In the genomic region with DNA sequence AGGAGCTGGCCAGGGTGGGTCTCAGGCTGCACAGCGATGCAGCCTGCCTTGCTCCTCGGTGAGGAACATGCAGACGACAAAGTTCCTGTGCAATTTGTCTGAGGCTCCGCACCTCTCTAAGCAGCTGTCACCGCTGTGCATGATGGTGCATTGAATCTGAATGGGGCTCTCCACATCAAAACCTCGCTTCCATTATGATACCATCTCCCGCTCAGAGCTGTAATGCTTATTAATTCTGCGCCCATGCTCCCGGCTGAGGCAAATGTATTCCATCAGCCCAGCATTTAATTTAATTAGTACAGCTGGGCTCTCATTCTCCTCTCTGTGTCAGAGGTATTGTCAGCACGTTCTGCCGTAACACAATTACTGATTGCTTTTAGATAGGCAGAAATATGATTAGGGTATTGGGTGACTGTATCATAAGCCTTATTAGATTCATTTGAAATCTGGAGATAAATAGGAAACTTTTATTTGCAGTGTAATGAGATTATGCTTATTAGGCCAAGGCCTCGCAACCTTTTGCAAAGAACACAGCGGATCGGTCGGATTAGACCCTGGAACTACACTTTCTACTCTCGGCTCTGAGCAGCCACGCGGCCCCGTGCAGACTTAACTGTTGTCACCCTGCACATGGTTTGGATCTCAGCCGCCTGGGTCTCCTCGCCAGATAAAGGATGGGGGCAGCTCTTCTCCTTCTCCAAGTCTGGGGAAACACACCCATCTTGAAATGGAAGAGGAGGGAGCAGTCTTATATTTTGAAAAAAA, we compare ENCODE assay signal across 23 mouse cellular contexts. TPM values are rescaled to one million over a fixed set of nuclear protein-coding genes. Genes with fewer than 3 reads are reported as not detected.
DNase-seq lines count a peak whose midpoint lies in the region; ATAC-seq lines count a peak whose summit lies in the region.
"Had no signal": no experiment of that assay in that cellular context is flagged by ENCODE, and none has a peak within 500 bp of the region (broad histone marks: within the 10 kb centered on the region; RNA-seq: fewer than 3 reads in every experiment).

No protein-coding gene starts in this region.

- 18% methylated on average over 21 of the region's 21 CpGs for WGBS in forebrain, embryonic 11.5 days
- WGBS in hindbrain, embryonic 13.5 days, result 30% methylated on average over 21 of the region's 21 CpGs
- 15% methylated on average over 21 of the region's 21 CpGs for WGBS in midbrain, embryonic 15.5 days
- WGBS in liver, embryonic 12.5 days (ENCODE audit: insufficient replicate concordance), result 75% methylated on average over 21 of the region's 21 CpGs

- H3K9ac ChIP-seq in forebrain, embryonic 11.5 days (ENCODE audit: low read length), result peak overlapping the region; percentile 41
- peak overlapping the region; percentile 59 for H3K9ac ChIP-seq in hindbrain, embryonic 13.5 days
- no peak overlapping the region; the same call in 1 of the 2 replicates for H3K9ac ChIP-seq in midbrain, embryonic 15.5 days
- no peak overlapping the region for H3K9ac ChIP-seq in liver, embryonic 12.5 days
- H3K9ac ChIP-seq: embryonic facial prominence, embryonic 12.5 days; heart, embryonic 12.5 days; lung, embryonic 15.5 days had no signal

- peak; percentile 74 for ATAC-seq in forebrain, embryonic 11.5 days (replicated peaks; ENCODE audit: low FRiP score)
- peak; percentile 63 for ATAC-seq in hindbrain, embryonic 13.5 days (ENCODE audit: low FRiP score)
- ATAC-seq in midbrain, embryonic 15.5 days (replicated peaks), result peak; percentile 59
- no peak for ATAC-seq in liver, embryonic 12.5 days

- no peaks in the 10 kb centered on the region for H3K9me3 ChIP-seq in forebrain, embryonic 11.5 days (ENCODE audit: control insufficient read depth, low read length)
- H3K9me3 ChIP-seq in hindbrain, embryonic 13.5 days, result no peaks in the 10 kb centered on the region
- H3K9me3 ChIP-seq in midbrain, embryonic 15.5 days, result no peaks in the 10 kb centered on the region
- H3K9me3 ChIP-seq in liver, embryonic 12.5 days (replicated peaks), result no peaks in the 10 kb centered on the region
- H3K9me3 ChIP-seq: embryonic facial prominence, embryonic 12.5 days; heart, embryonic 12.5 days; lung, embryonic 15.5 days had no signal

- H3K27ac ChIP-seq in forebrain, embryonic 11.5 days (ENCODE audit: low read depth, low read length), result peak overlapping the region; percentile 80
- peak overlapping the region; percentile 77 for H3K27ac ChIP-seq in hindbrain, embryonic 13.5 days
- peak overlapping the region; percentile 65 for H3K27ac ChIP-seq in midbrain, embryonic 15.5 days
- no peak overlapping the region for H3K27ac ChIP-seq in liver, embryonic 12.5 days
- H3K27ac ChIP-seq: embryonic facial prominence, embryonic 12.5 days; lung, embryonic 15.5 days had no signal

- H3K36me3 ChIP-seq in forebrain, embryonic 11.5 days (ENCODE audit: control insufficient read depth, insufficient read depth, low read length), result no peaks in the 10 kb centered on the region
- H3K36me3 ChIP-seq in hindbrain, embryonic 13.5 days, result no peaks in the 10 kb centered on the region
- no peaks in the 10 kb centered on the region for H3K36me3 ChIP-seq in midbrain, embryonic 15.5 days (replicated peaks)
- no peaks in the 10 kb centered on the region for H3K36me3 ChIP-seq in liver, embryonic 12.5 days
- H3K36me3 ChIP-seq: embryonic facial prominence, embryonic 12.5 days; heart, embryonic 12.5 days; lung, embryonic 15.5 days had no signal

- peaks cover 32% of the 10 kb centered on the region for H3K4me1 ChIP-seq in forebrain, embryonic 11.5 days (replicated peaks; ENCODE audit: control insufficient read depth, insufficient read depth, low read length)
- H3K4me1 ChIP-seq in hindbrain, embryonic 13.5 days (replicated peaks), result peaks cover 54% of the 10 kb centered on the region
- H3K4me1 ChIP-seq in midbrain, embryonic 15.5 days, result peaks cover 45% of the 10 kb centered on the region
- no peaks in the 10 kb centered on the region for H3K4me1 ChIP-seq in liver, embryonic 12.5 days

- peak overlapping the region; percentile 38 for H3K4me2 ChIP-seq in forebrain, embryonic 11.5 days (ENCODE audit: low read depth, low read length, severe bottlenecking)
- H3K4me2 ChIP-seq in hindbrain, embryonic 13.5 days, result peak overlapping the region; percentile 46
- H3K4me2 ChIP-seq in midbrain, embryonic 15.5 days, result peak overlapping the region; percentile 36
- no peak overlapping the region for H3K4me2 ChIP-seq in liver, embryonic 12.5 days
- H3K4me2 ChIP-seq: embryonic facial prominence, embryonic 12.5 days; heart, embryonic 12.5 days; lung, embryonic 15.5 days had no signal

- H3K4me3 ChIP-seq in forebrain, embryonic 11.5 days (ENCODE audit: low read depth, low read length), result no peak overlapping the region
- 0 out of 2 replicates have a peak overlapping the region, but pooled peaks have one; percentile 11 for H3K4me3 ChIP-seq in hindbrain, embryonic 13.5 days
- no peak overlapping the region for H3K4me3 ChIP-seq in midbrain, embryonic 15.5 days
- H3K4me3 ChIP-seq in liver, embryonic 12.5 days, result no peak overlapping the region
- H3K4me3 ChIP-seq: embryonic facial prominence, embryonic 12.5 days; heart, embryonic 12.5 days; lung, embryonic 15.5 days had no signal

- peaks cover 49% of the 10 kb centered on the region for H3K27me3 ChIP-seq in forebrain, embryonic 11.5 days (ENCODE audit: control insufficient read depth, insufficient read depth, low read length)
- peaks cover 80% of the 10 kb centered on the region for H3K27me3 ChIP-seq in hindbrain, embryonic 13.5 days
- peaks cover 63% of the 10 kb centered on the region for H3K27me3 ChIP-seq in midbrain, embryonic 15.5 days (replicated peaks)
- peaks cover 28% of the 10 kb centered on the region for H3K27me3 ChIP-seq in liver, embryonic 12.5 days (replicated peaks)

- peak; percentile 19 for DNase-seq in brain, adult 2 months (ENCODE audit: low read depth, low spot score)
- DNase-seq in forebrain, embryonic 11.5 days (ENCODE audit: low spot score), result peak; percentile 73
- no peak for DNase-seq in layer of hippocampus, postnatal 14 days (ENCODE audit: low spot score in 2 of 2)
- DNase-seq in spleen, postnatal 36 days (ENCODE audit: low spot score in 2 of 2), result no peak
- no peak for DNase-seq in kidney, postnatal 14 days
- DNase-seq: cerebellum, adult 2 months; gastrocnemius, postnatal 10 days; heart, postnatal 4 days; kidney, adult 2 months; kidney, postnatal 4 days; right cerebral cortex, postnatal 14 days; thymus, postnatal 14 days had no signal

RNA-seq across cellular contexts. Expression of gene A230072I06Rik, which starts 49.3 kb away (rescaled TPM):
- not detected in 2 replicates for polyA plus RNA-seq in forebrain, embryonic 11.5 days (2014; fragmentation: Nextera tagmentation; extraction: Ambion mirVana)
- polyA plus RNA-seq in hindbrain, embryonic 13.5 days (2015; fragmentation: Nextera tagmentation; extraction: Ambion mirVana), result 0.09 TPM in 1 of 2 replicates, not detected in the other
- polyA plus RNA-seq in midbrain, embryonic 15.5 days (2015; fragmentation: Nextera tagmentation; extraction: Ambion mirVana), result 0.09 and 0.15 TPM in 2 replicates
- polyA plus RNA-seq in liver, embryonic 12.5 days (2016; fragmentation: Nextera tagmentation; extraction: Ambion mirVana), result not detected in 2 replicates
- under 1 TPM in 1 of 2 experiments, not detected in 1; 0.26 TPM for total RNA-seq in layer of hippocampus, postnatal 14 days (2021)
- total RNA-seq: gastrocnemius, postnatal 10 days; heart, postnatal 4 days; left cerebral cortex, postnatal 10 days; liver, adult 2 months; megakaryocyte, adult 5-6 weeks; MEL had no signal
- polyA plus RNA-seq: cerebellum, adult 2 months; embryonic facial prominence, embryonic 12.5 days; heart, embryonic 12.5 days; kidney, adult 2 months; liver, adult 2 months; lung, embryonic 15.5 days; stomach, embryonic 14.5 days had no signal

Comparison
In these comparisons a context has a peak if more than half of its experiments do, and no peak if none do; other contexts are left out.
1. DNase-seq: peak in brain, adult 2 months (single experiment) and forebrain, embryonic 11.5 days (single experiment); none in layer of hippocampus, postnatal 14 days (0 of 2), spleen, postnatal 36 days (0 of 2) and kidney, postnatal 14 days (single experiment).
2. H3K9ac ChIP-seq: peak in forebrain, embryonic 11.5 days (single experiment) and hindbrain, embryonic 13.5 days (single experiment); none in midbrain, embryonic 15.5 days (single experiment) and liver, embryonic 12.5 days (single experiment).